Mouse (Mus musculus) lung, postnatal 10 days (tissue): Measurements from ENCODE around the gene Sh2d6.

Source experiments
- DNase-seq: peaks from one replicate; pipeline ENCODE4 v3.0.0; 2021

Sh2d6 gene

DNA sequence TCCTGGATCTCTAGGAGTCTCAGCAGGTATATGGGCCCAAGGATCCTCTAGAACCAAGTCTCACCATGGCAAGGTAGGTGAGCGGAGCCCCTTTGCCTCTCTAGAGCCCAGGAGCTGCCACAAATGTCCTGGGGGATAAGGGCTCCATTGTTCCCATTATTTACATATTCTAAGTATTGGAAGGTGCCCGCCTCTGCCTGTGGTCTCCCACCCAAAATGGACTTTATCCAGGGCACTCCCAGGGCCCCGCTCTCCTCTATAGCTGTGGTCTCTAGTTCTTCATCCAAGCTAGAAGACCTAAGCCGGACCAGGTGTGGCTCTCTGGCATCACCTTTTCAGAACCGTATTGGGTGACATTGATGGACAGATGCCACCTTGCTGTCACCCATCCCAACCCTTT, at the start of gene Sh2d6:
Gene Sh2d6 (minus strand): TSS at position 101 of the 400 bp plus-strand sequence.
- DNase-seq: no peak

DNA sequence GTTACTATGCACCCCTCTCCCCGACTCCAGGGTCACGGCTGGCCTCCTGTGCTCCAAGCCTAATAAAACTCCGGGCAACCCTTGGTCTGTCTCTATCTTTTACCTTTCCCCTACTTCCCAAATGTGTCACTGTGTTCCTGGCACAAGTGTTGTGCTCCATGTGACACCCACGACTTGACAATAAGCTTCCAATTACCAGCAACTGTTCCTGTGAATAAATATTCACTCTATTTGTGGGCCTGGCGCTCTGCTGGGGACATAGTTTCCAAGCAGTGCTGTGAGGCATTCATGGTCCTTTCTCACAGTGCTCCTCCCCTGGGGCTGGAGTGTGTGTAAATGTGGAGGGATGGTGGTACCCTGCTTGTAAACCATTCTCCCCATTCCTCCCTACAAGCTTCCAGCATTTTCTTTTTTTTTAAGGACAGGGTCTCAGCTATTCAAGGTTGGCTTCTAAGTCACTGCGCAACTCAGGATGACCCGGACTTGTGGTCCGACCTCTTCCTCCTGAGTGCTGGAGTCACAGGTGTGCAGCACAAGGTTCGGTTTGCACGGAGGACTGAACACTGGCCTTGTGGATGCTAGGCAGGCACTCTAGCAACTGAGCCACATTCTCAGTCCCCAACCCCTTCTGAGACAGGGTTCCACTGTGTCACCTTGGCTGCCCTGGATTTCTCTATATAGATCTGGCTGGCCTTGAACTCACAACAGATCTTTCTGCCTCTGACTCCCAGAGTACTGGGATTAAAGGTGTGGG, 49.3 kb upstream of the Sh2d6 start:
- DNase-seq: no peak

DNA sequence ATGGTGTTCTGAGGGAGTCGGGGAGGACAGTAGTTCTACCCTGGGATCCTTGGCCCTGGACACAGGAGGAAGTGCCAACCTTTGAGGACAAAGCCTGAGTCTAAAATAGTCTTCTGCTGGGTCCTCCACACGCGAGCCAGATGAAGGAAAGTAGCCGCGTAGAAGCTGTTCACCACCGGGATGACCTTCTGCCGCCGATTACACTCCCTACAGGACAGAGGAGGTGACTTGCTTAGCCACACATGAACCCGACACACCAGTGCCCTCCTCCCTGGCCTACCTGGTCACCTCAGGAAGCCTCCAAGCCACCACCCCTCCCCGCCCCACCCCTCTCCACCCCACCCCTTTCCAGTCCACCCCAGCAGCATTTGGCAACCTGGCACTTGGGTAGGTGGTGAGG, 47.2 kb upstream of the Sh2d6 start:
- no peak for DNase-seq

DNA sequence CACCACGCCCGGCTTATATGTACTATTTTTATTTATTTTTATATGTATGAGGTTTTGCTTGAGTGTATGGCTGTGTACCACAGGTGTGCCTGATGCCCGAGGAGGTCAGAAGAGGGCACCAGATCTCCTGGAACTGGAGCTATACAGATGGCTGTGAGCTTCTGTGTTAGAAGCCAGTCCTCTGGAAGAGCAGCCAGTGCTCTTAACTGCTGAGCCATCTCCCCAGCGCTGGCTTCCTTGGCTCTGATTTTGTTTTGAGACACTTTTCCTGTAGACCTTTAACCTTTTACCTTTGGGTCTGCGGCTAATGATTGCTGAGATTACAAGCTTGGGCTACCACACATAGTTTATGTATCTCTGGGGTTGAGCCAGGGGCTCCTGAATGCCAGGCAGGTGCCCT, 46.0 kb upstream of the Sh2d6 start:
- DNase-seq: no peak

DNA sequence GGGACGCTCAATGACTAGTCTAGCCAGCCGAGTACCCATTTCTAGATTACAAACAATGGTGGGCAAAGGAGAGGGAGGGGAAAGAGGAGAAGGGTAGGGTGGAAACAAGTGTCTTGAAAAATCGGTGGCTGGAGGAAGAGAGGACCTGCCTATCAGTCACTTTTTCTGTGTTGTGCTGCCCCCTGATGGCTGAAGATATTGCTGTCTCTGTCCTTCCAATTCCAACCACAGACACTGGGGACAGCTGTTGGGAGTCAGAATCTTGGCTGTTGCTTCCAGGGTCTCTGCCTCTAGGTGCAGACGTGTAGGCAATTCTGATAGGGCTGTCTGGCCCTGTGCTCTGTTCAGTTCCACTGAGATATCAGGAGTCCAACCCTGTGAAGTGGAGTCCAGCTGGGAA, 44.5 kb upstream of the Sh2d6 start:
- peak; percentile 94 for DNase-seq

DNA sequence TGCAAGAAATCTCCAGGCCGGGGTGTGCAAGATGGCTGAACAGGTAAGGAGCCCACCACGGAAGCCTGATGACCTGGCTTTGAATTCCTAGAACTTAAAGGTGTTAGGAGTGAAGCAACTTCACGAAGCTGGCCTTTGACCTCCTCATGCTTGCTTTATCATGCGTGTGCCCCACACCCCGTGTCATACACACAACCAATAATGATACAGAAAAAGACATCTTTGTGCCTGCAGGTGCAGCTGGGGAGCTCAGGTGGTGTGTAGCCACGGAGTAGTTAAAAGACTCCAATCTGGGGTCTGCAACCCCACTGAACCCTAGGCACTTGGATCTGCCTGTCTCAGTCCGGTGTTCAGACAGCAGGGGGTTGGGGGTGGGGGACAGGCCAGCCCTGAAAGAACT, 44.0 kb upstream of the Sh2d6 start:
- no peak for DNase-seq

DNA sequence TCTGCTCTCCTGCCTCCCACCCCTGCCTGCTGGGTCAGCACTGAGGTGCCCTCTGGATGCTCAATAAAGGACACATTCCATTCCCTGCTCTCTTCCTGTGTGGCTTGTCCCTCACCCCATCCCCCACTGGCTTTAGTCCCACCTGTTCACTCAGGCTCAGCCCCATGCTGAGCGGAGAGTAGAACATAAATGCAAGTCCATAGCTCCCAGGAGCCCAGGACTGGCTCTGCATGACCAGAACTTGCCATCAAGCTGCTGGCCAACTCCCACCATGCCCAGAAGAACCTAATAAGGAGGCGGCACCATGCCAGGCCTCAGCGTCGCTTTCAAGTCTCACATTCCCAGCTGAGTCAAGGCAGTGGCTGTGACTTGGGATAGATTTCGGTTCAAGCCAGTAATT, 41.4 kb upstream of the Sh2d6 start:
- no peak for DNase-seq

DNA sequence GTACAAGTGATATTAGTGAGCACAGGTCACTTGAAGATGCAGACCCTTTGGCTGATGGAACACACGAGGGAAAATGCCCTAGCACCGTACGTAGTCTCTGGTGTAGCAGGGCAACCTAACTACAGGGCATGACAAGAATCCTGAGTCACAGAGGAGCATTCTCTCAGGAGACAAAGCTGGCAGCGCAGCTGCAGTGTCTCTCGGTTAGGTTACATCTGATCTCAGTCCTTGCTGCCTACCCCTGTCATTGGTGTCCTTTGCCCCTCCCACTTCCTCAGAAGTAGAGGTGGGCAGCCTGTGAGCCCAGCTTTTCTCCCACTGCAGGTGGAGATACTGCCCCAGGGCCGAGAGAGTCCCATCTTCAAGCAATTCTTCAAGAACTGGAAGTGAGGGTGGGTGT, 41.0 kb upstream of the Sh2d6 start:
- no peak for DNase-seq

DNA sequence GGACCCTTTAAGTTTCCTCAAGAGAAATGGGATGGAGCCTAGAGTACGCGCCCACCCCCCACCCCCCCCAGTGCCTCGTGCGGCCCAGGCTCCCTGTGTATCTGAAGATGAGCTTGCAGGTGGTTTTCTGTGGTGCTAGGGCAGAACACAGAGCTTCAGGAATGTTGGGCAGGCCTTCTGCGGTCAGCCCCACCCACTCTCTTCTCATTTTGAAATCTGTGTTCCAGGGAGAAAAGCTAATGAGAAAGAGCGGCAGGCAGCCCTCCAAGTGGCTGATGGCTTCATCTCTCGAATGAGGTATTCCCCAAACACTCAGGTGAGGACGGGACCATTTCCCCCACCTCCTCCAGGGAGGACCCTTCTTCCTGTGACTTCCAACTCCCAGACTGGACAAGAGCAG, 39.3 kb upstream of the Sh2d6 start:
- DNase-seq: no peak

DNA sequence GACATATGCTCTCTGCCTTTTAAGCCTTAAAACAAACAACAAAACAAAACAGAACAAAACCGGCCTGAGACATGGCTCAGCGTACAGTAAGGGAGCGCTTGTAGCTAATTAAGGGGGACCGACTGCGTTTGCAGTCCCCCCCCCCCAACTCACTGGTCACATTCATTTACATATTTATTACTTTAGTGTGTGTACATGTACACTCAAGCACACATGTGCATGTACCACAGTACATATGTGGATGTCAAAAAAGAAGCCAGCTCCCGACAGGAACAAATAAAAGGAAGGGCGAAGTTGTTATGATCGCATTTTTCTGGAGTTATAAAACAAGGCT, 31.5 kb upstream of the Sh2d6 start:
- no peak for DNase-seq

DNA sequence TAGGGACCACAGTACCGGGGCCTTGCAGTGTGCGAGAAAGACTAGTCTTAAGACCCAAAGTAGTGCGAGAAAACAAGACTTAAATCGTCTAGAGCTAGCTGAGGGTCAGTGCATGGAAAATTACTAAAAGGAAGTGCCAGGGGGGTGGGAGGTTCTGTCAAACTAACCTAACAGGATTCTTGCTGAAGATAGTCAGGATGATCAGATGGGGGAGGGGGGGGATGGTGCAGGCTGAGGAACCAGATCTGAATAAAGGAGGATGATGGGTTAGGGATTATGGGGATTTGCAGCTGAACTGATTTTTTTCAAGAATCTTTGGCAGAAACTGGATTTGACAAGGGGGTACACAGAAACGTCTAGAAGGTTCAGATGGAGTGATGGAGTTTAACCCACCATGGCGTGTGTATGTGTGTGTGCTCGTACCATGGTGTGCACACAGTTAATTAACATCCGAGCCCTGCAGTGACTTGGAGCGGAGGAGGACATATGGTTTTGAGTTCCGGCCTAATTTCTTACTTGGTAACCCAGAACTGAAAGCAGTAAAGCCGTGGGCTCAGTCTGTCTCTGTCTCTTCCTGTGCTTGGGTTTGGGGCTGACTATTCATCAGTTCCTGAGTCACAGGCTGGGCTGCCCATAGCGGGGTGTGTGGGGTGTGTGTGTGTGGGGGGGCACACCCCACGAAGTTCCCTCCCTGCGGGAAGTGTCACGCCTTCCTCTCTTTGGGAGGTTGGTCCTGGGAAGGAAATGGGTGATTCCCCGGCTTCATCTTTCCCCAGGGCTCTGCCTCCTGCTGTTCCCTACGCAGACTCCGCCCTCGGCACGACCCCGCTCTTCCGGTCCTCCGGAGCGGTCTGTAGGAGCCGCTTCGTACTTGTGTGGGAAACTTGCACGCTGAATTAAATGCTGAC, 30.9 kb upstream of the Sh2d6 start:
- DNase-seq: peak; percentile 88

DNA sequence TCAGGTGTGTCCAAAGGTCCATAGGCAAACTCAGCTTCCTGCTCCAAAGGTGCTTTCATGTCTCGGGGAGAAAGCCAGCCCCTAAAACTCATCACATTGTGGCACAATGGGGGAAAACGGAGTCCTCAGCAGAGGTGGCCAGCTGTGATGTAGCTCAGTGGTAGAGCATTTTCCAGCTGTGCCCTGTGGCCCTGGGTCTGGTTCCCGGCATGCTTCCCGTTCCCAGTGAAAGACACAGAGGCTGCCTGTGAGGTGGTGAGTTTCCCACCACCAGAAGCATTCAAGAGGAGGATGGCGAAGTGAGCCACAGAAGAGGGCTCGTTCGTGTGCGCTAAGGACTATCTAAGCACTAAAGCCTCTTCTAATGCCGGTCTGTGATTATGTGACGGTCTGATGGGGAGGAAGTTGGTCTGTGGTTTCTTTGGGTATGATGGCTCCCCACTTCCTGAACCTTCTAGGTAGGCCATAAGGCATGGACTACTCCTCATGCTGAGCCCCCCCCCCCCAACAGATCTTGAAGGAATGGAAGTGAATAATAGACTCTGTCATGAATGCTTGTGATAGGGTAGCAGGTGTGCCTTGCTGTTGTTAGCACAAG, 29.1 kb upstream of the Sh2d6 start:
- DNase-seq: no peak

DNA sequence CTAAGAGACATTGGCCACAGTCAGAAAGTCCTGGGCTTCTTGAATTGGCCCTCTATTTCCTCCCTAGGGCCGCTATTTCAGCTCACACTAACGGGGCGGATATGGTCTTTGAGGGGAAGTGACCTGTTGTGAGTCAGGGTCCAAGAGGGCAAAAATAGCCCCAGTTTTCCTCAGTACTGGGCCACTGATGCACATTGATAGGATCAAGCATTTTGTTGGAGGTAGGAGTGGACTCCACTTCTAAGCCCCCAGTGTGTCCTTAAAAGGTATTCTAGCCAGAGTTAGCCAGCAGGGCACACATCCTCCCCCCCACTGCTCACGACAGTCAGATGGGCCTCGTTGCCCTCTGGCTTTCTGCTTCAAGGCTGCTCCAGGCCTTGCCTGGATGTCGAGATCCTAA, 28.5 kb upstream of the Sh2d6 start:
- no peak for DNase-seq

DNA sequence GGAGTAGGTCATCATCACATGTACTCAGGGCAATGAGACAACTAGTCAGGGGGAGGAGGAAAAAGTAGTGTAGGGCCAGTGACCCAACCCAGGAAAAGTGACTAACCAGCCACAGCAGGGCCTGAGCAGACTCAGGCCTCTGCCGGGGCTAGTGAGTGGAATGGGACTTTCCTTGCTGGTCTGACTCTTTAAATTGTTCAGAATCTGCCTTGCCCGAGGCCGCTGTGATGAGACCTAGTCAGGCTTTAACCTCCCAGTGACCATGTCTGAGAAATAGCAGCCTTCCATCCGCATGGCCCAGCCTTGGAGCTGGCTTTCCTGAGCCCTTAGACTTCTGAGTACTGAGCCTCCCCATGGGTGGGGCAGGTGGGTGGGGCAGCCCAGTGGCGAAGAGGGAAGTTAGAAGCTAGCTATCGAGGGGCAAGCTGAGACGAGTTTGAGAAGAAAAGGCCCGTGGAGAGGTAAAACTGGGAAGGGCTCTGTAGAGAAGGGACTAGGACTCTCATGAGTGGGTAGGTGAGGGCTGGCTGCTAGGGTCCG, 27.6 kb upstream of the Sh2d6 start:
- DNase-seq: peak; percentile 65

DNA sequence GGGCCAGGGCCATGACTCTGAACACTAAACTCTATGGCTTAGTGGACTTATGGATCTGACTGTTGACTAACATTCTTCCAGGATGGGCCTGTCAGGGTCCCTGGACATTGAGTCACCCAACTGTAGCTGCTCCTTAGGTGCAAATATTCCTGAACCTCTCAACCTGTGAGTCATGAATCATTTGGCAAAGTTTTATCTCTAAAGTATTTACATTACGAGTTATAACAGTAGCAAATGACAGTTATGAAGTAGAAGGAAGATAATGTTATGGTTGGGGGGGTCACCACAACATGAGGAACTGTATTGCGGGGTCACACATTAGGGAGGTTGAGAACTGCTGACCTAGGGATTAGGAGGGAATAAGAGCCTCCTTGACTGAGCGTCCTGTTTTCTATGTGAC, 26.4 kb upstream of the Sh2d6 start:
- no peak for DNase-seq

DNA sequence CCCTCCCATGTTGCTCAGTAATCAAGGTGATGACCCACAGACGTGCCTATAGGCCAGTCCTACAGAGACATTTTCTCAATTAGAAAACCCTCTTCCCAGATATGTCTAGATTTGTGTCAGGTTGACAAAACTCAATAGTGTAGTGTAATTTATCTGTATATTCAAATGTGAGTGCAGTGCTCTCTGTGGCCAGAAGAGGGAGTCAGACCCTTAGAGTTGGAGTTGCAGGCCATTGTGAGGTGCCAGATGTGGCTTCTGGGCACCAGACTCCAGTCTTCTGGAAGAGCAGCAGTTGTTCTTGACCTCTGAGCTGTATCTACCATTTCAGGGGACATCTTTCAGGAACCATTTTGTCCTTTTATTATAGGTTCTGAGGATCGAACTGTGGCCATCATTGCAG, 25.6 kb upstream of the Sh2d6 start:
- no peak for DNase-seq

DNA sequence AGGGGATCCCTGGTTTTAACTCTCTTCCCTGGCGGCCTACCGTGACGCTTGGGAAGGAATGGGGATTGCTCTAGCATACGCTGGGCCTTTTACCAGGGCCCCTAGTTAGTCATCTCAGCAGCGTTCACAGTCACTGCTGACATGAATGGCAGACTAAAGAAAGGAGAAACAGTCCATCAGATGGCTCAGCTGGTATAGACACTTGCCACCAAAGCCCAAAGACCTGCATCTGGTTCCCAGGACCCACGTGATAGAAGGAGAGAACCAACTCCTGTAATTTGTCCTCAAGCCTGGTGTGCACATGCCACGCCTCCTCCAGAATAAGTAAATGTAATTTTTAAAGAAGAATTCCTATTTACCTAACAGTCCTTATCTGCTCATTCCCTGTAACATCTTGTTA, 23.9 kb upstream of the Sh2d6 start:
- no peak for DNase-seq

DNA sequence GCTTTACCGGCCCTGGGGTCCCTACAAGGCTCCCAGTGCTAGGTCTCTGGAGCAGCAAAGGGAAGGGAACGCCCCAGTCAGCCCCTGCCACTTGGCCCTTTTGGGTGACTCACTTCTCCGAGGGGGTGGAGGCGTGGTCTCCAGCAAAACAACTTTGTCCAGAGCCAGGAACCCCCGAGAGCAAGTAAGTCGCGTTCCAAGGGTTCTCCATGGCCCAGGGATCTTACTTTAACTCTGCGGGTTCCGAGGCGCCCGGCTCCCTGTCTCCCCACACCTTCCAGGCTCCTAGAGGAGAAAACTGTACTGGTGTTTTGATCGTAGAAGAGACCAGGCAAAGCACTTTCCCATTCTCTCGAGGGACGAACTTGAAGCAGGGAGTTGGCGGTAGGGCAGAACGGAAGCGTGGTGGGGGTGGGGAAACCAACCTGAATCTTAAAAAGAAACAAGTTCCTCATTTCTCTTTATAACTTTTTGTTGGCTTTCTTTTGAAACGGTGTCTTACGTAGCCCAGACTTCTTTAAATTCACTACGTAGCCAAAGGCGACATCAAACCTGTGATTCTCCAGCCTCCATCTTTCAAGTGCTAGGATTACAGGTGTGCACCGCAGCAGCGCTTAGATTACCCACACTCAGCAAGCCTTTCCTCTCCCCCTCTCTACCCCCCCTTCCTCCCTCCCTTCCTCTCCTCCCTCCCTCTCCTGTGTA, 22.9 kb upstream of the Sh2d6 start, which contains the start of gene Capg:
Gene Capg (plus strand): TSS at position 109 of the 705 bp plus-strand sequence.
- peak; percentile 83 for DNase-seq

DNA sequence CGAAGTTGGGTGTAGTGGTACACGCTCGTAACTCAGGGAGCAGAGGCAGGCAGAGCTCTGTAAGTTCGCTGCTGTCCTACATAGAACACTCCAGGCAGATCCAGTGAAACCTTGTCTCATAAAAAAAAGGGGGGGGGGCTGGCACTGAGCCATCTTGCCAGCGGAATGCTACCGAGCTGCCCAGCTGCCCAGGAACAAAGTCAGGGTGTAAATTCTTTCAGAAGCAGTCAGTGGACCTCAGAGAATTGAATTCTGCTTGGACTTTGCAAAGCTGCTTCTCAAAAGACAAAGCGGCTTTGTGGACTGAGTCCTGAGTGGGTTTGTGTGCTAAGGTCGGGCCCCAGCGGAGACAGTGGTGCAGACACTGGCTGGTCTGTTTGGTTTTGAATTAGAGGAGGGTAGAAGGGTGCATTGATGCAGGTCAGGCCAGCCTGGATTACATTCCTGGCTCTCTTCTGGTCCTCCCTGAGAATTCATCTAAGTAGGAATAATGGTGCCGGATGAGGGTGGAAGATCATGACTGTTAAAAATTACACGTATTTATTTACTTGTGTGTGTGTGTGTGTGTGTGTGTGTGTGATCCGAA, 21.9 kb upstream of the Sh2d6 start:
- no peak for DNase-seq

DNA sequence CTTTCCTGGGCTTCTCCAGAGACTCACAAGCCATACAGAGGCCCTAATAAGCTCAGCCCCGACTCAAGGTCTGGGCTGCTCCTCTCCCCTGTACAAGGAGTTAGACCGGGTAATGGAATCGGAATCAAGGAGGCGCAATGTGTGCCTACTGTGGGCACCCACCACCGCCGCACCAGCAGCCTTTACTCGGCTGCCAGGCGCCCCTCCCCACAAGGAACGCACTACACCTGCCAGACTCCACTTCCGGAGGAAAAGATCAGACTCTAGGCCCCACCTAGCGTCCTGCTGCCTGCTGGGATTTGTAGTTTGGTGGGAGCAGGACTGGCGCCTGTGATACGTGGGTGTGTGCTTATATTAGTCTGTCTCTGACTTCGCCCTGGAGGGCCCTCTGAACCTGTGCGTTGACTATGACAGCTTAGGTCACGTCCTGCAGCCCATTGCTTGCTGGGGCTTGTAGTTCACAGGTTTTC, 17.1 kb upstream of the Sh2d6 start:
- peak; percentile 92 for DNase-seq

DNA sequence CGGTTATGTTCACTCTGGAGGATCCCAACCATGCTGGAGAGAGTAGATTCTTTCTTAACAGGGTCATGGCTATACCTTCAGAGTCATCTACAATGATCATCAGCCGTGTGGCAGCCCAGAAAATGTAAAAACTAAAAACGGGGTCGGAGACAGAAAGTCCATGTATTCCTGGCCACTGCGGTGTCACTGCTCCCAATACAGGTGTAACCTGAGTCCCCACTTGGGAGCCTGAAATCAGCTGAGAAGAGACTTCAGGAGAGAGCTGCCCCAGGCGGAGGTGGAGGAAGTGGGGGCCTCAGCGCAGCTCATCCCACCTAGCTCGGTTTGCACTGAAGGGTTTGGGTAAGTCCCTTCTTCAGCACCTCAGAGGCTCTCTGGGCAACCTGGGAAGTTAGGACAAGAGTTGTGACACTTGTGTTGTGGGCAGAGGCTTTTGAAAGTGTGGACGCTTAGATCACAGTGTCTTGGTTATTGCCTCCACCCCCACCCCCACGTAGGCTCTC, 16.5 kb upstream of the Sh2d6 start:
- DNase-seq: no peak

DNA sequence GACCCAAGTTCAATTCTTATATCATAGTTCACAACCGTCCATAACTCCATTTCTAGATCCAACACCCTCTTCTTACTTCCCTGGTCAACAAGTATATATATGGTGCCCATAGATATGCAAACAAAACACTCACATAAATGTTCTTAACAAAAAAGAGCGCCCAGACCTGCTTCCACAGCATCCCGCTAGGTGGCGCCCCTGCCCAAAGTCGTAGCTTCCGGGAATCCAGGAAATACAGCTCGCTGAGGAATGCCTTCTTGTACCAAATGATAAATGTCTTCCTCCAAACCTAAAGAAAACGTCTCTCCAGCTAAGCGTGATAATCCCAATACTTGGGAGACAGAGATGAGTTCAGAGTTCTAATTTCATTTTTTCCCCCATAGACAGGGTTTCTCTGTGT, 13.7 kb upstream of the Sh2d6 start:
- DNase-seq: peak; percentile 91
